Mouse (Mus musculus): ENCODE data around the gene Cyp2d22. TPM values are rescaled to one million over a fixed set of nuclear protein-coding genes. Genes with fewer than 3 reads are reported as not detected.

The Cyp2d22 gene
- polyA plus RNA-seq, 1 experiment from 2014 or later = 18.2 TPM

- Histone ChIP-seq H3K27me3 (ENCODE audit: insufficient read depth, low read length) (no peaks in the 10 kb centered on the region), H3K4me1 (ENCODE audit: insufficient read depth, low read length) (peaks cover 29% of the 10 kb centered on the region), H3K9me3 (ENCODE audit: low read length) (no peaks in the 10 kb centered on the region), H3K4me3 (ENCODE audit: low read length) (no peak overlapping the region), H3K36me3 (ENCODE audit: insufficient read depth, low read length) (peaks cover 32% of the 10 kb centered on the region), H3K4me2 (replicated peaks; ENCODE audit: low read depth, low read length) (no peak overlapping the region), H3K9ac (replicated peaks; ENCODE audit: low read length) (no peak overlapping the region), H3K27ac (ENCODE audit: low read length) (peak overlapping the region; percentile 45; the same call in 1 of the 2 replicates)
- no peak for ATAC-seq (ENCODE audit: low FRiP score, low TSS enrichment)
- 90% methylated on average over 4 of the region's 4 CpGs for WGBS
These were observed 29.7 kb downstream of the Cyp2d22 start for GRCm38 (mm10) chr15:82350349-82350748.

- Histone ChIP-seq H3K9ac (replicated peaks; ENCODE audit: low read length) (no peak overlapping the region), H3K4me1 (ENCODE audit: insufficient read depth, low read length) (peaks cover 26% of the 10 kb centered on the region), H3K27me3 (ENCODE audit: insufficient read depth, low read length) (no peaks in the 10 kb centered on the region), H3K36me3 (ENCODE audit: insufficient read depth, low read length) (peaks cover 32% of the 10 kb centered on the region), H3K4me3 (ENCODE audit: low read length) (no peak overlapping the region), H3K27ac (ENCODE audit: low read length) (no peak overlapping the region), H3K4me2 (replicated peaks; ENCODE audit: low read depth, low read length) (no peak overlapping the region), H3K9me3 (ENCODE audit: low read length) (no peaks in the 10 kb centered on the region)
- no peak for ATAC-seq (ENCODE audit: low FRiP score, low TSS enrichment)
- 88% methylated on average over 2 of the region's 2 CpGs for WGBS
These were observed 31.1 kb downstream of the Cyp2d22 start for GRCm38 (mm10) chr15:82348999-82349341.

- Histone ChIP-seq H3K4me3 (ENCODE audit: low read length) (no peak overlapping the region), H3K4me1 (ENCODE audit: insufficient read depth, low read length) (peaks cover 26% of the 10 kb centered on the region), H3K27me3 (ENCODE audit: insufficient read depth, low read length) (no peaks in the 10 kb centered on the region), H3K9ac (replicated peaks; ENCODE audit: low read length) (no peak overlapping the region), H3K27ac (ENCODE audit: low read length) (no peak overlapping the region), H3K36me3 (ENCODE audit: insufficient read depth, low read length) (peaks cover 32% of the 10 kb centered on the region), H3K9me3 (ENCODE audit: low read length) (no peaks in the 10 kb centered on the region), H3K4me2 (replicated peaks; ENCODE audit: low read depth, low read length) (no peak overlapping the region)
- 81% methylated on average over 8 of the region's 8 CpGs for WGBS
- no peak for ATAC-seq (ENCODE audit: low FRiP score, low TSS enrichment)
These were observed 31.6 kb downstream of the Cyp2d22 start for GRCm38 (mm10) chr15:82348258-82348998.

DNA sequence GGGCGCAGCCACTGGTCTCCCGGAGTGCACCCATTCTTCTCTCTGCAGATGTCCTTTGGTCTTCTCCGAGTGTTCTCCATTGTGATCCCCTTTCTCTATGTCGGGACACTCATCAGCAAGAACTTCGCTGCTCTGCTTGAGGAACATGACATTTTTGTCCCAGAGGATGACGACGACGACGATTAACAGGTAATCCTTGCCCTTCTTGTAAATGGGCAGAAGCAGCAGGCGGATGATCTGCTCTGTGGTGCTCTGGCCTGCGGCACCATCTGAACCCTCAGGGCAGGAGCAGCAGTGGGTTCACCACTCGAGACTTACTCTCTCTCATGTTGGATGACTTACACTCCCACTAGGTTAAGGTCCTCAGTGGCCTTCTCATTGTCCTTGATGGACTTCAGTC, 32.2 kb downstream of the Cyp2d22 start:
- Histone ChIP-seq H3K4me3 (ENCODE audit: low read length) (no peak overlapping the region), H3K4me2 (replicated peaks; ENCODE audit: low read depth, low read length) (no peak overlapping the region), H3K4me1 (ENCODE audit: insufficient read depth, low read length) (peaks cover 22% of the 10 kb centered on the region), H3K9ac (replicated peaks; ENCODE audit: low read length) (0 out of 2 replicates have a peak overlapping the region, but pooled peaks have one; percentile 86), H3K36me3 (ENCODE audit: insufficient read depth, low read length) (peaks cover 32% of the 10 kb centered on the region), H3K27me3 (ENCODE audit: insufficient read depth, low read length) (no peaks in the 10 kb centered on the region), H3K9me3 (ENCODE audit: low read length) (no peaks in the 10 kb centered on the region), H3K27ac (ENCODE audit: low read length) (no peak overlapping the region; the same call in 1 of the 2 replicates)
- WGBS = 91% methylated on average over 12 of the region's 12 CpGs
- ATAC-seq (ENCODE audit: low FRiP score, low TSS enrichment) = no peak

DNA sequence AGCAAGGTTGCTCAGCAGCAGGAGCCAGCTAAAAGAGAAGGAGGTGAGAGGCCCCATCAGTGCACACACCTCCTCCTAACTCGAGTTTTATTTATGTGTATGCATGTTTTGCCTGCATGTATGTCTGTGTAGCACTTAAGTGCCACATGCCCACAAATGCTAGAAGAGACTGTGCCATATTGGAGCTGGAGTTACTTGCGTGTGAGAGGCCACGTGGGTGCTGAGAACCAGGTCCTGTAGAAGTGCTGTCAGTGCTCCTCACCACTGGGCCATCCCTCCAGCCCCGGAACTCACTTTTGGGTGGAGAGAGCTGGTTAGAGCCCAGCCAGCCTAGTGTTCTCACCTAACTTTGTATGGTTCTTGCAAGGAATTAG, 32.8 kb downstream of the Cyp2d22 start:
- H3K9me3 ChIP-seq (ENCODE audit: low read length) = no peaks in the 10 kb centered on the region
- H3K9ac ChIP-seq (replicated peaks; ENCODE audit: low read length) = peak overlapping the region; percentile 86
- H3K4me2 ChIP-seq (replicated peaks; ENCODE audit: low read depth, low read length) = peak overlapping the region; percentile 87
- no peak for ATAC-seq (ENCODE audit: low FRiP score, low TSS enrichment)
- no peaks in the 10 kb centered on the region for H3K27me3 ChIP-seq (ENCODE audit: insufficient read depth, low read length)
- H3K4me3 ChIP-seq (ENCODE audit: low read length) = peak overlapping the region; percentile 73
- peaks cover 19% of the 10 kb centered on the region for H3K4me1 ChIP-seq (ENCODE audit: insufficient read depth, low read length)
- H3K27ac ChIP-seq (ENCODE audit: low read length) = peak overlapping the region; percentile 90
- WGBS = 76% methylated on average over 4 of the region's 4 CpGs
- peaks cover 32% of the 10 kb centered on the region for H3K36me3 ChIP-seq (ENCODE audit: insufficient read depth, low read length)

DNA sequence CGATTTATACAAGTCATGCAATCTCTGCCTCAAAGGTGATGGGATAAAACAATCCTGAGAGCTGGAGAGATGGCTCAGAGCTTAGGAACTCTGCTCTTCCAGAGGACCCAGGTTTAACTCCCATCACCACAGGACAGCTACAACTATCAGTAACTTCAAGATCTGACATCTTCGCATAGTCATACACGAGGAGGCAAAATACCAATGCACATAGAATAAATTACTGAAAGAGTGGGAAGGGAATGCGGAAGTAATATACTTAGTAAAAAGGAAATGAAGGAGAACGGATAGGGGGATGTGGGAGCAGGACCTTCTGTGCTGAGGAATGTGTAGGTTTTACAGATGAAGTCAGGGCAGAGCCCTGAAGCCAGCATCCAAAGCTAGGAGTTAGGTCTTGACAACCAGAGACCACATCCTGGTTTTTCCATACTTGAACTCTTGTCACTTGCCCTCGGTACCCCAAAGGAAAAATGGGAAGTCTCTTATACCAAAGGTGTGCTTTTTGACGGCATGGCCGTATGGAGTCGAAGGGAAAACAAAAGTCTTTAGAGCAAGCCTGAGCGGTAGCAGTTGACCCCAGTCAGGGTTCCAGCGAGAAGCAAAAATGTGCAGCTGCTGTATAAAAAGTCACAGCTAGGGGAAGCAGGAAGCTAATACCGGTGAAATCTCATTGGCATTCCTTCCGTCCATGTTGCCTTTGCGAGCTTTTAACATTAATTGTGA, 33.3 kb downstream of the Cyp2d22 start:
- Histone ChIP-seq H3K4me1 (ENCODE audit: insufficient read depth, low read length) (peaks cover 23% of the 10 kb centered on the region), H3K27me3 (ENCODE audit: insufficient read depth, low read length) (no peaks in the 10 kb centered on the region), H3K9ac (replicated peaks; ENCODE audit: low read length) (peak overlapping the region; percentile 86), H3K27ac (ENCODE audit: low read length) (peak overlapping the region; percentile 90), H3K4me2 (replicated peaks; ENCODE audit: low read depth, low read length) (peak overlapping the region; percentile 87), H3K4me3 (ENCODE audit: low read length) (peak overlapping the region; percentile 73), H3K36me3 (ENCODE audit: insufficient read depth, low read length) (peaks cover 32% of the 10 kb centered on the region), H3K9me3 (ENCODE audit: low read length) (no peaks in the 10 kb centered on the region)
- no peak for ATAC-seq (ENCODE audit: low FRiP score, low TSS enrichment)
- 41% methylated on average over 14 of the region's 14 CpGs for WGBS

- H3K9me3 ChIP-seq (ENCODE audit: low read length) = no peaks in the 10 kb centered on the region
- H3K27me3 ChIP-seq (ENCODE audit: insufficient read depth, low read length) = no peaks in the 10 kb centered on the region
- H3K36me3 ChIP-seq (ENCODE audit: insufficient read depth, low read length) = peaks cover 30% of the 10 kb centered on the region
- H3K27ac ChIP-seq (ENCODE audit: low read length) = peak overlapping the region; percentile 90
- peak; percentile 97 for ATAC-seq (ENCODE audit: low FRiP score, low TSS enrichment)
- under 1% methylated on average over 47 of the region's 51 CpGs for WGBS
- peak overlapping the region; percentile 86 for H3K9ac ChIP-seq (replicated peaks; ENCODE audit: low read length)
- peaks cover 30% of the 10 kb centered on the region for H3K4me1 ChIP-seq (ENCODE audit: insufficient read depth, low read length)
- peak overlapping the region; percentile 87 for H3K4me2 ChIP-seq (replicated peaks; ENCODE audit: low read depth, low read length)
- H3K4me3 ChIP-seq (ENCODE audit: low read length) = peak overlapping the region; percentile 73
These were observed 34.1 kb downstream of the Cyp2d22 start for GRCm38 (mm10) chr15:82345820-82346470.

GRCm38 (mm10) chr15:82344971-82345370, 35.1 kb downstream of the Cyp2d22 start:
- H3K9me3 ChIP-seq (ENCODE audit: low read length) = no peaks in the 10 kb centered on the region
- H3K4me3 ChIP-seq (ENCODE audit: low read length) = no peak overlapping the region
- no peak overlapping the region for H3K9ac ChIP-seq (replicated peaks; ENCODE audit: low read length)
- no peak overlapping the region for H3K4me2 ChIP-seq (replicated peaks; ENCODE audit: low read depth, low read length)
- H3K27ac ChIP-seq (ENCODE audit: low read length) = no peak overlapping the region; the same call in 1 of the 2 replicates
- H3K4me1 ChIP-seq (ENCODE audit: insufficient read depth, low read length) = peaks cover 34% of the 10 kb centered on the region
- no peaks in the 10 kb centered on the region for H3K27me3 ChIP-seq (ENCODE audit: insufficient read depth, low read length)
- WGBS = 87% methylated on average over 6 of the region's 6 CpGs
- peaks cover 21% of the 10 kb centered on the region for H3K36me3 ChIP-seq (ENCODE audit: insufficient read depth, low read length)
- ATAC-seq (ENCODE audit: low FRiP score, low TSS enrichment) = no peak

DNA sequence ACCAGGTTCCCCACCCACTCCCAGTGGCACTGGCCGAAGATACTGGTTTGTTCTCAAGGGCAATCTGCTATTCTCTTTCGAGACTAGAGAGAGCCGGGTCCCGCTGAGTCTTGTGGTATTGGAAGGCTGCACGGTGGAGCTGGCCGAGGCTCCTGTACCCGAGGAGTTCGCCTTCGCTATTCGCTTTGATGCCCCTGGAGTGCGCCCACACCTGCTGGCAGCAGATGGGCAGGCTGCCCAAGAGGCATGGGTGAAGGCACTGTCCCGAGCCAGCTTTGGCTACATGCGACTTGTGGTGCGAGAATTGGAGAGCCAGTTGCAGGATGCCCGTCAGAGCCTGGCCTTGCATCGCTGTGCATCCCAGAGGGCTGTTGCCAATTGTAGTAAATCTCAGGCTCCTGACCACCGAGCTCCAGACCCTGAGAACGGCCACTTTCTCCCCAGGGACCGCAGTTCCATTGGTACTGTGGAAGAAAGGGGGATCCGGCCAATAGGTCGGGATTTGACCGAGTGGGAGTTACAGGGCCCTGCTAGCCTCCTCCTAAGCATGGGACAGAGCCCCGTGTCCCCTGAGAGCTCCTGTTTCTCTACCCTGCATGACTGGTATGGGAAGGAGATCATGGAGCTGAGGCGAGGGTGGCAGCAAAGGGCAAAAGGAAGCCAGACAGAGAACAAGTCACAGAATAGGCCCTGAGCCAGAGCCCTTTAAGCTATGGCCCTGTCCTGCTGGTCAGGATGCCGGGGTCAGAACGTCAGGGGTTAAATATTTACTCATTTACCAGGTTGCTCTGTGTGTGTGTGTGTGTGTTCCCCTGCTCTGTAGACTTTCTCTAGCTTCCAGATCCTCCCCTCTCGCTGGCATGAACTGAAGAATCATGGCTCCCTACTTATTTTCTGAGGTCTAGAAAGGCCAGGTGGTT, 36.4 kb downstream of the Cyp2d22 start:
- Histone ChIP-seq H3K27ac (ENCODE audit: low read length) (peak overlapping the region; percentile 15; the same call in 1 of the 2 replicates), H3K4me3 (ENCODE audit: low read length) (no peak overlapping the region), H3K27me3 (ENCODE audit: insufficient read depth, low read length) (no peaks in the 10 kb centered on the region), H3K4me2 (replicated peaks; ENCODE audit: low read depth, low read length) (no peak overlapping the region), H3K9ac (replicated peaks; ENCODE audit: low read length) (no peak overlapping the region; the same call in 1 of the 2 replicates), H3K4me1 (ENCODE audit: insufficient read depth, low read length) (peaks cover 36% of the 10 kb centered on the region), H3K9me3 (ENCODE audit: low read length) (no peaks in the 10 kb centered on the region), H3K36me3 (ENCODE audit: insufficient read depth, low read length) (peaks cover 8% of the 10 kb centered on the region)
- WGBS = 83% methylated on average over 27 of the region's 27 CpGs
- ATAC-seq (ENCODE audit: low FRiP score, low TSS enrichment) = no peak

All from kidney, embryonic 16.5 days (tissue).